Mouse (Mus musculus) effector memory CD4-positive, alpha-beta T cell, adult 7 months (primary cell): ENCODE results near the gene Crct1. TPM values are rescaled to one million over a fixed set of nuclear protein-coding genes. Genes with fewer than 3 reads are reported as not detected.

Experiments used
- polyA plus RNA-seq: library from polyadenylated mRNA; unstranded; fragments of 100-300 nt; shearing (Covaris generic); gene quantifications from one replicate; pipeline ENCODE4 v1.2.1, GENCODE M21; 2017

Gene Crct1
- polyA plus RNA-seq: not detected

GRCm38 (mm10) chr3:93015460-93016104, at the start of gene Crct1:
Gene Crct1, minus strand, starts transcription at chr3:93015687.

GRCm38 (mm10) chr3:93018960-93019359, 3.5 kb upstream of the Crct1 start, which contains the start of gene Lce1m:
Gene Lce1m, minus strand, starts transcription at chr3:93019060.

GRCm38 (mm10) chr3:92991926-92992325, 23.6 kb downstream of the Crct1 start, which contains the start of gene Lce3f:
Gene Lce3f, plus strand, starts transcription at chr3:92992226.

GRCm38 (mm10) chr3:92966761-92967160, 48.7 kb downstream of the Crct1 start, which contains the start of gene Lce3e:
Gene Lce3e, plus strand, starts transcription at chr3:92967061.

Other genes starting within 250 kb of the Crct1 start
- not detected for gene Lce1i, start 236.8 kb downstream of the Crct1 start, polyA plus RNA-seq
- gene Lce1j, start 225.2 kb downstream of the Crct1 start, polyA plus RNA-seq: not detected
- gene Lce1k, start 207.8 kb downstream of the Crct1 start, polyA plus RNA-seq: not detected
- not detected for gene Kprp, start 188.4 kb downstream of the Crct1 start, polyA plus RNA-seq
- not detected for gene Lce1l, start 164.4 kb downstream of the Crct1 start, polyA plus RNA-seq
- gene 2310050C09Rik, start 145.5 kb downstream of the Crct1 start, polyA plus RNA-seq: not detected
- gene Lce3a, start 89.5 kb downstream of the Crct1 start, polyA plus RNA-seq: not detected
- not detected for gene Lce3b, start 82.7 kb downstream of the Crct1 start, polyA plus RNA-seq
- not detected for gene Lce3c, start 71.2 kb downstream of the Crct1 start, polyA plus RNA-seq
- not detected for gene Lce3d, start 58.3 kb downstream of the Crct1 start, polyA plus RNA-seq
- gene Lce3e, start 48.6 kb downstream of the Crct1 start, polyA plus RNA-seq: not detected
- gene Lce3f, start 23.5 kb downstream of the Crct1 start, polyA plus RNA-seq: not detected
- gene Lce1m, start 3.4 kb upstream of the Crct1 start, polyA plus RNA-seq: not detected
- not detected for gene Gm4858, start 53.1 kb upstream of the Crct1 start, polyA plus RNA-seq
- gene Crnn, start 129.1 kb upstream of the Crct1 start, polyA plus RNA-seq: not detected
- 0.05 TPM for gene Flg2, start 181.6 kb upstream of the Crct1 start, polyA plus RNA-seq